Mouse (Mus musculus) spleen, adult 2 months (tissue): ENCODE data around the gene March6. TPM values are rescaled to one million over a fixed set of nuclear protein-coding genes. Genes with fewer than 3 reads are reported as not detected.

Experiments used
- DNase-seq, 2 experiments: peaks; one replicate each; pipeline versions ENCODE4 v3.0.0 to v3.0.0-alpha.2; 2012 to 2021; ENCODE audit warnings: low spot score in 2 of 2, low read depth in 1 of 2
- H3K27ac ChIP-seq: fragments of 200-500 bp; 2 replicates; pipeline ENCODE4 v1.5.1; 2012; ENCODE audit warnings: low read length, inconsistent platforms; ENCODE audit not compliant: insufficient read depth
- H3K27me3 ChIP-seq: fragments of 200-500 bp; 2 replicates; pipeline ENCODE4 v1.6.1; 2012; ENCODE audit warnings: mild to moderate bottlenecking, moderate library complexity, low read length, inconsistent platforms; ENCODE audit not compliant: control insufficient read depth, insufficient read depth
- H3K36me3 ChIP-seq: fragments of 200-500 bp; 2 replicates; pipeline ENCODE4 v1.6.1; 2012; ENCODE audit warnings: mild to moderate bottlenecking, low read length, inconsistent platforms; ENCODE audit not compliant: control insufficient read depth, insufficient read depth
- H3K4me1 ChIP-seq: fragments of 200-500 bp; 2 replicates; pipeline ENCODE4 v1.6.1; 2011; ENCODE audit warnings: inconsistent platforms; ENCODE audit not compliant: control insufficient read depth, insufficient read depth, insufficient read length
- H3K4me3 ChIP-seq: fragments of 200-500 bp; 2 replicates; pipeline ENCODE4 v1.5.1; 2011; ENCODE audit warnings: mild to moderate bottlenecking, inconsistent platforms; ENCODE audit not compliant: insufficient read depth, insufficient read length; ENCODE audit errors: extremely low read depth
- CTCF ChIP-seq: fragments of 200-500 bp; IDR thresholded peaks from 2 replicates; pipeline ENCODE4 v1.5.1; 2011; ENCODE audit warnings: mild to moderate bottlenecking, inconsistent platforms; ENCODE audit not compliant: insufficient read depth, insufficient read length, insufficient replicate concordance; ENCODE audit errors: extremely low read depth
- POLR2A ChIP-seq: fragments of 200-500 bp; IDR thresholded peaks from 2 replicates; pipeline ENCODE4 v1.6.1; 2011; ENCODE audit warnings: low read depth, low read length, inconsistent platforms
- WGBS: fragments of 180-500 bp; shearing (Covaris S2); methylation state at CpG from one replicate; pipeline ENCODE4 v1.1.7; 2018; 5-methylcytosine and 5-hydroxymethylcytosine counted together
- polyA plus RNA-seq: library from polyadenylated mRNA; depleted of rRNA; stranded (reverse); fragments of >200 nt; gene quantifications from 2 replicates; pipeline ENCODE4 v1.2.3, GENCODE M21; 2012

The March6 gene
- polyA plus RNA-seq, 1 experiment, result 8.7 TPM

DNA sequence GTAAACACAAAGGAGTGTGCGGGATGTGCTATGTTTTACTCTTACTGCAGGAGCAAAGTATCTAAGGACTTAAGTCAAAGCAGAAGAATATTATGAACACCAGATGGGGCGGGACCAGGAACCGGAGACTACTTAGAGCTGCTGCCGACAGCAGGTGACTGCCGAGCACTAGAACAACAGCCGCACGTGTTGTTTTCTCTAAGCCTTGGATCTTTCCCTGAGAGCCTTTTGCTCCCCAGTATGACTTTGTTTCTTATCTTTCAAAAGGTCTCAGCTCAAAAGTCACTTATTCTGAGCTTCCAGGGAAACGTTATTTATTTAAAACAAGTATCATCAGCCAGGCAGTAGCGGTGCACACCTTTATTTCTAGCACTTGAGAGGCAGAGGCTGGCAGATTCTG lies 36.0 kb downstream of the March6 start:
- H3K4me3 ChIP-seq, result no peak overlapping the region
- H3K27me3 ChIP-seq, result no peaks in the 10 kb centered on the region
- H3K36me3 ChIP-seq, result peaks cover 28% of the 10 kb centered on the region
- H3K27ac ChIP-seq, result no peak overlapping the region
- DNase-seq, result no peak
- no peaks in the 10 kb centered on the region for H3K4me1 ChIP-seq
- 96% methylated on average over 9 of the region's 9 CpGs for WGBS
- no peak for TF ChIP-seq POLR2A
- TF ChIP-seq CTCF, result no peak

DNA sequence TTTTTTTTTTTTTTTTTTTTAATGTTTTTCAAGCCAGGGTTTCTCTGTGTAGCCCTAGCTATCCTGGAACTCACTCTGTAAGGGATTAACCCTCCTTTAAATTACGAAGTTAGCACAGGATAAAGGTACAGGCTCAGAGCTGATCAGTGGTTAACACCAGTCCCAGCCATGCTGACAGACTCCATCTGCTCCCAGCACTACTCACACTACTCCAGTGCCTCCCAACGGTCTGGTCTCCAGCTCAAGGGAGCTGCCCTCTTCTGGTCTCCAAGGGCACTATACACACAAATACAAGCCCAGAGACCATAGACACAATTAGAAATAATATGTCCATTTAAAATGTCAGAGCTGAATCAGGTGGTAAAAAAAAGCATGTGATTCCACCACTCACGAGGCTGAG lies 36.5 kb downstream of the March6 start:
- no peak for DNase-seq
- H3K4me3 ChIP-seq, result no peak overlapping the region
- no peak for TF ChIP-seq CTCF
- TF ChIP-seq POLR2A, result no peak
- H3K4me1 ChIP-seq, result no peaks in the 10 kb centered on the region
- WGBS, result 95% methylated on average over 3 of the region's 3 CpGs
- no peaks in the 10 kb centered on the region for H3K27me3 ChIP-seq
- no peak overlapping the region for H3K27ac ChIP-seq
- H3K36me3 ChIP-seq, result peaks cover 28% of the 10 kb centered on the region

DNA sequence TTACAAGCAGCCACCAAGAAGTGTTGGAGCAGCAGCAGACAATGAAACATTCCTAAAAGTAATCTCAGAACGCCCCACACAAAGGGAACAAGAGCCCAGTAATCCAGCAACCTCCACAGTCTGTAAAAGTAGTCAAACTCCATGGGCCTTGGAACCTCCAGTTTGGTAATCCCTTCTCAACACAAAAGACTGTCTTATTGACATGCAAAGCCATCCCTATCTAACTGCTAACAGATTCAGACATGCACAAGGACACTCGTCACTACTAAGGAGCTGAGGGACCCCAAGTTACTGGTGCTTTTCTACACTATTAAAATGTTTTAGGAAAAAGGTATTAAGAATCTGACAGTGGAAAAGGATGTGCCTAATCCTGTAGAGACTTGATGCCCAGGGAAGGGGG lies 43.4 kb downstream of the March6 start:
- Histone ChIP-seq H3K27ac (no peak overlapping the region), H3K4me3 (no peak overlapping the region), H3K4me1 (no peaks in the 10 kb centered on the region), H3K27me3 (no peaks in the 10 kb centered on the region), H3K36me3 (peaks cover 17% of the 10 kb centered on the region)
- no peak for TF ChIP-seq POLR2A
- no peak for TF ChIP-seq CTCF
- DNase-seq, result no peak
- WGBS, result 94% methylated on average over 2 of the region's 2 CpGs

DNA sequence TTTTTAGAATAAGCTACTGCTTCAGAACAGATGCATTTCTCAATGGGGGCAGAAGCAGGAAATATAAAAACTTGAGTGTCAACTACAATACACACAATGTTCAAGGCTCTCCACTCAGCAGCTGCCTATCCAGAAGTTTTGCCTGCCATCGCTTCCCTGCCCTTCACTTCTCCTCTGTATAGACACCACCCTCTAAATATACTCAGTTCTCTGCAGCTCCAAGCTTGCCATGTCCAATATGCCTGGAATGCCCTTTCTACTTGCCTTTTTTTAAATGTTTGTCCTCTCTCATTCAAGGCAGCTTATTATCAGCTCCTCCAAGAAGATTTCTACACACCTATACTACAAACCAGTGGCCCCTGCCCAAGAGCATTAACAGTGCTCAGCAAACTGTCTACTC lies 54.2 kb downstream of the March6 start:
- no peak overlapping the region for H3K4me3 ChIP-seq
- H3K36me3 ChIP-seq, result peaks cover 25% of the 10 kb centered on the region
- DNase-seq, result no peak
- TF ChIP-seq POLR2A (no peak), CTCF (no peak)
- H3K27ac ChIP-seq, result no peak overlapping the region
- WGBS, result 91% methylated on average over 1 of the region's 1 CpGs
- no peaks in the 10 kb centered on the region; the same call in 1 of the 2 replicates for H3K4me1 ChIP-seq
- H3K27me3 ChIP-seq, result no peaks in the 10 kb centered on the region

DNA sequence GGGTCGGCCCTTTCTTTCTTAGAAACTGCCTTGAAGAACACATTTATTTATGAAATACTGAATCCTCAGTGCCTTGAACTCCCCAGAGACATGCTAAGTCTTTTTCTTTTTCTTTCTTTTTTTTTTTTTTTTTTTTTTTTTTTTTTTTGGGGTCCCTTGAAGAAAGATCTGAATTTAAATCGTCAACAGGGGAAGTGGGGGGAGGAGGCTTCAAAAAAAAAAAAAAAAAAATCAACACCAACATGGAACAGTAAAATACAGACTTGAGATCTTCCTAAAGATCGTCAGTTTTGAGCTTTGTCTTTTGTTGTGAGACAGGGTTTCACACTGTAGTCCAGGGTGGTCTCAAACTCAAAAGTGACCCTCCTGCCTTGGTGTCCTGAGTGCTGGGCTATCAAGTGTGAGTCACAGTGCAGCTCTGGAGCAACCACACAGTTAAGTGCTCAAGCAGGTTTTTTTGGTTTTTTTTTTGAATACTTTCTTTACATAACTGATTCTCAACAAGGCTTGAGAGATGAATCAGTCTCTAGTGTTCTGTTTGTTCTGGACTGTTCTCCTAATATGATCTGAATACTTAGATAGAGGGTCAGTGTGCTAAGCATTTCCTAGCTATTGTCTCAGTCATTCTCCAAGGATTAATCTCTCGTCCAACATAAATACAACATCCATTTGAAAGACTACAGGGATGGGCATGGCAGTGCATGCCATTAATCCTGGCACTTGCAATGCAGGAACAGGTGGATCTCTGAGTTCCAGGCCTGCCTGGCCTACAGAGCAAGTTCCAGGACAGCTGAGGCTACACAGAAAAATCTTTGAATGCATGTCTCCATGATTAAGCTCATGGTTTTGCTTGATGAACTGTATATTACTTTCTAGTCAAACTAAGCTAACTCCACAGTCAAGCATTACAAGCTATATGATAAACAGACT lies 57.9 kb downstream of the March6 start:
- Histone ChIP-seq H3K36me3 (peaks cover 15% of the 10 kb centered on the region), H3K4me1 (no peaks in the 10 kb centered on the region; the same call in 1 of the 2 replicates), H3K27me3 (no peaks in the 10 kb centered on the region), H3K27ac (no peak overlapping the region), H3K4me3 (no peak overlapping the region)
- WGBS, result 46% methylated on average over 4 of the region's 4 CpGs
- no peak for DNase-seq
- TF ChIP-seq CTCF, result no peak

DNA sequence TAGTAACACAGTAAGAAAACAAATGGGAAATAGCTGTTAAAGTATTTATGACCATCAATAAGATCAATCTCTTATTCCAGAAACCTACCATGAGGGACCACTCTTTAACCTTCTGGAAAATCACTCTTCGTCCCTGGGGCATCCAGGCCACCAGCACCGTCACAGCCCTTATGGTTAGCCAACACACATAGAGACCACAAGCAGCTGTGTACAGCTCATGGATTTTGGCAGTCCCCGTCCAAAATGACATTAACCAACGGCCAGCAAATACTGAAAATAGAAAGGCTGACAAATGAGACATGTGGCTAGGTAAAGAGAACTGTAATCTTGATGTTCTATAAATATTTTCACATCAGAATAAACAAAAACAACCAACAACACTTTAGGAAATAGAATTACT lies 59.3 kb downstream of the March6 start:
- DNase-seq, result no peak
- H3K4me1 ChIP-seq, result no peaks in the 10 kb centered on the region; the same call in 1 of the 2 replicates
- 93% methylated on average over 4 of the region's 4 CpGs for WGBS
- peaks cover 17% of the 10 kb centered on the region for H3K36me3 ChIP-seq
- H3K27ac ChIP-seq, result no peak overlapping the region
- TF ChIP-seq POLR2A (no peak), CTCF (no peak)
- H3K27me3 ChIP-seq, result no peaks in the 10 kb centered on the region
- H3K4me3 ChIP-seq, result no peak overlapping the region

DNA sequence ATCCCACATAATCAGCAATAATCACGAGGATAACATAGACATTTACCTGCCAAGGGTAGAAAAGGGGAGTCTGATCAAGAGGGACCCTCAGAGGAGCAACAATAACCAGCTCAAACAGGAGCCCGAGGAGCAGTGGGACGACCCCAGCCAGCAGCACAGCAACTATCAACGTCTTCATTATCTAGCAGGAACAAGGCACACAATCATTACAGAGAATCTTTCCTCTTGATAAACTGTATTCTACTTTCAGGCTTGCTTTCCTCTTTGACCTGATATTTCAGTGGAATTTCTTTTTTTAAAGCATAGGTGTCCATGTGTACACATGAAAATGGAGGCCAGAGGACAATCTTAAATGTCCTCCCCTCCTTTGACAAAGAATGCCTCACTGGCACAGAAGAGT lies 61.4 kb downstream of the March6 start:
- DNase-seq, result no peak
- 89% methylated on average over 4 of the region's 4 CpGs for WGBS
- TF ChIP-seq POLR2A, result no peak
- TF ChIP-seq CTCF, result no peak
- Histone ChIP-seq H3K27ac (no peak overlapping the region), H3K27me3 (no peaks in the 10 kb centered on the region), H3K4me3 (no peak overlapping the region), H3K4me1 (no peaks in the 10 kb centered on the region; the same call in 1 of the 2 replicates), H3K36me3 (peaks cover 17% of the 10 kb centered on the region)
